Mouse (Mus musculus) liver, adult 2 months (tissue): Measurements from ENCODE around the gene Gbp2b. TPM values are rescaled to one million over a fixed set of nuclear protein-coding genes. Genes with fewer than 3 reads are reported as not detected.
"Not testable (repeated sequence)": the region's sequence is repeated elsewhere in the genome, so short reads cannot be mapped to it uniquely, and the experiment has no call there.

Source experiments
- DNase-seq: peaks from one replicate; pipeline ENCODE4 v3.0.0-alpha.2; 2011; ENCODE audit warnings: low read depth, low spot score; ENCODE audit errors: extremely low read depth
- H3K27ac ChIP-seq: fragments of 200-500 bp; replicated peaks from 2 replicates; pipeline ENCODE4 v1.5.1; 2012; ENCODE audit warnings: low read depth, mild to moderate bottlenecking, control low read depth, inconsistent platforms, low read length; ENCODE audit not compliant: insufficient read depth
- H3K27me3 ChIP-seq: fragments of 200-500 bp; 2 replicates; pipeline ENCODE4 v1.6.1; 2012; ENCODE audit warnings: mild to moderate bottlenecking, moderate library complexity, low read length, inconsistent platforms; ENCODE audit not compliant: control insufficient read depth, insufficient read depth
- H3K36me3 ChIP-seq: fragments of 200-500 bp; 2 replicates; pipeline ENCODE4 v1.6.1; 2012; ENCODE audit warnings: low read length, inconsistent platforms; ENCODE audit not compliant: control insufficient read depth, insufficient read depth
- H3K4me1 ChIP-seq: fragments of 200-500 bp; 2 replicates; pipeline ENCODE4 v1.6.1; 2011; ENCODE audit warnings: low read length; ENCODE audit not compliant: control insufficient read depth, insufficient read depth
- H3K4me3 ChIP-seq: fragments of 200-500 bp; 2 replicates; pipeline ENCODE4 v1.5.1; 2011; ENCODE audit warnings: low read depth, mild to moderate bottlenecking, control low read depth, low read length, moderate library complexity; ENCODE audit not compliant: insufficient read depth
- H3K79me2 ChIP-seq: fragments of 200-500 bp; 2 replicates; pipeline ENCODE4 v1.6.1; 2012; ENCODE audit warnings: inconsistent platforms, mild to moderate bottlenecking, low read length, moderate library complexity; ENCODE audit not compliant: control insufficient read depth, insufficient read depth
- H3K9ac ChIP-seq: fragments of 200-500 bp; 2 replicates; pipeline ENCODE4 v1.6.1; 2012; ENCODE audit warnings: low read depth, mild to moderate bottlenecking, control low read depth, inconsistent platforms, low read length
- CTCF ChIP-seq: fragments of 200-500 bp; IDR thresholded peaks from 2 replicates; pipeline ENCODE4 v1.5.1; 2011; ENCODE audit warnings: low read depth, low read length, control low read depth
- POLR2A ChIP-seq: fragments of 200-500 bp; IDR thresholded peaks from 2 replicates; pipeline ENCODE4 v1.6.1; 2011; ENCODE audit warnings: low read length, control low read depth; ENCODE audit not compliant: insufficient read depth; ENCODE audit errors: extremely low read depth
- WGBS: fragments of 180-500 bp; shearing (Covaris S2); methylation state at CpG from one replicate; pipeline ENCODE4 v1.1.7; 2018; 5-methylcytosine and 5-hydroxymethylcytosine counted together
- polyA plus RNA-seq: library from polyadenylated mRNA; depleted of rRNA; stranded (reverse); fragments of >200 nt; gene quantifications from 2 replicates; pipeline ENCODE4 v1.2.3, GENCODE M21; 2012; rRNA removed
- total RNA-seq: library from RNA; depleted of rRNA; stranded (reverse); fragments of >200 nt; gene quantifications from 2 replicates; pipeline ENCODE4 v1.2.3, GENCODE M21; 2014; rRNA removed

The Gbp2b gene
- total and polyA plus RNA-seq, 2 experiments: 0.72 to 4.1 TPM

DNA sequence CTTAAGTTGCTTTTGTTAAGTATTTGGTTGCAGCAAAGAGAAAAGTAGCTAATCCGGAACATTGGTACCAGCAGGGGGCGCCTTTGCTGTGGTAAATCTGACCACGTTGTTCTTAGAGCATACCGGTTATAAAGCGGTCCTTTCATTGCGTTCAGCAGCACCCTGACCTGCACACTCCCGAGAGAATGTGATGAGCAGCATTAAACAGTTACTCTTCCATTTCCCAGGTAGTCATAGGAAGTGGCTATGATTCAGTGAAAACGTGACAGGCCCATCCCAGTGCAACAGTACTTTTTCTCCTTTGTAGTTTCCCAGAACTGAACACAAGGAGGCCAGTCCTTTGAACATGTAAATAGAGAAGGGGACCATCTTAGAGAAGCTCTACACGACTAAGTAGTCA, 45.6 kb downstream of the Gbp2b start:
- DNase-seq: peak; percentile 65
- TF ChIP-seq POLR2A: no peak
- TF ChIP-seq CTCF: peak; percentile 53
- 2% methylated on average over 9 of the region's 9 CpGs for WGBS

DNA sequence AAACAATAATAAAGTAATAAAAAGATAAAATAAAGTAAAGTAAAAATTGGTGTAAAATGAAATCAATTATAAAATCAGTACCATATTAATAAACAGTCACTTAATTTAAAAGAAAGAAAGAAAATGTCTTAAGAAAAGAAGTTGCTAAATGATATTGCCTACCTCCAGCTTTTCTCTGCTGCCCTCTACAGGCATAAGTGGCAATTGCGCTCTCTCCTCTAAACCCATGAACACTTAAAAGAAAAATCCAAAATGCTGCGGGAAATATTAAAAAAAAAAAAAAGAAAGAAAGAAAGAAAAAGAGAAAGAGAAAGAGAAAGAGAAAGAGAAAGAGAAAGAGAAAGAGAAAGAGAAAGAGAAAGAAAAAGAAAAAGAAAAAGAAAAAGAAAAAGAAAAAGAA, 51.3 kb downstream of the Gbp2b start:
- not testable (repeated sequence) for H3K27me3 ChIP-seq, H3K9ac ChIP-seq, H3K4me1 ChIP-seq, H3K79me2 ChIP-seq, H3K27ac ChIP-seq, H3K4me3 ChIP-seq, H3K36me3 ChIP-seq
- peak; percentile 55 for DNase-seq
- whole genome bisulfite sequencing: 8% methylated on average over 2 of the region's 2 CpGs
- peak; percentile 61 for TF ChIP-seq CTCF

More for the DNA sequence above, 45.6 kb downstream of the Gbp2b start:
- H3K27ac ChIP-seq: no peak overlapping the region
- H3K79me2 ChIP-seq: no peaks in the 10 kb centered on the region
- no peak overlapping the region for H3K4me3 ChIP-seq
- H3K27me3 ChIP-seq: peaks cover 3% of the 10 kb centered on the region; the same call in 1 of the 2 replicates
- no peaks in the 10 kb centered on the region for H3K4me1 ChIP-seq
- no peak overlapping the region for H3K9ac ChIP-seq
- no peaks in the 10 kb centered on the region for H3K36me3 ChIP-seq

DNA sequence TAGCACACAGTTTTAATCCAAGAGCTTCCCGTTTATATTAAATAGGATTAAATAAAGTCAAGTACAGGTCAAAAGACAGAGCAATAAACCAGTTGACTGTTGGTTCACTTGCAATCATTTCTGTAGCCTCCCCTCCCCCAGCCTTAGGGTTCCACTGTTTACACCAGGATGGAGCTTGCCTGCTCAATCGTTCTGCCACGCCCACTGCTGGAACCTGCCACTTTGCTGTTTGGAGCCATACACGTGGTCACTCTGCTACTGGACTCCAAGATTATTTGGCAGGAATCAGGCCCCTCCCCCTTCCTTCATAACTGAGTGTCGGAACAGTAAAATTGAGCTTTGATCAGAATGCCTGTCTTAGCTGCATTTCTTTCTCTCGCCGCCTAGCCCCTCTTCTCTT, 53.2 kb downstream of the Gbp2b start:
- 21% methylated on average over 7 of the region's 7 CpGs for WGBS
- peak; percentile 79 for DNase-seq
- H3K4me3 ChIP-seq, H3K27me3 ChIP-seq, H3K9ac ChIP-seq, H3K79me2 ChIP-seq, H3K27ac ChIP-seq, H3K4me1 ChIP-seq, H3K36me3 ChIP-seq: not testable (repeated sequence)

DNA sequence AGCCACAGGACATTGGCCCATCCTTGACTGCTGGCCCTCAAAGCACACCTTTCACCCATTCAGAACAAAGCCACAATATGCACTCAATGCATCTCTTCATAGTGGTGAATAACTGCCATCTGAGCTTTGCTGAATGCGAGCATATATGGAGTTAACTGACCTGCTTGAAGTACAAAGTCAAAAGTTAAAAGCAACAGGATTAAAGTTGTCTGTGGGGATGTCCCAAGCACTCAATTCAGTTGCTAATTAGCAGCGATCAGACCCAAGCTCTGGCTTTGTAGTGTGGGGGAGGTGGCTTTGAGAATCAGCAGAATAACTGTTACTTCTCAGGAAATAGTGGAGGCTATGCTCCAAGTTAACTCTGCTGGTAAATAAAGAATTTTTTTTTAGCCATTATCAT, 55.6 kb downstream of the Gbp2b start:
- no peak overlapping the region for H3K27ac ChIP-seq
- DNase-seq: no peak
- no peak overlapping the region for H3K9ac ChIP-seq
- 59% methylated on average over 2 of the region's 2 CpGs for WGBS
- H3K27me3 ChIP-seq: no peaks in the 10 kb centered on the region
- no peaks in the 10 kb centered on the region for H3K36me3 ChIP-seq
- H3K4me3 ChIP-seq: no peak overlapping the region
- TF ChIP-seq POLR2A (no peak), CTCF (no peak)
- H3K79me2 ChIP-seq: no peaks in the 10 kb centered on the region
- H3K4me1 ChIP-seq: no peaks in the 10 kb centered on the region

DNA sequence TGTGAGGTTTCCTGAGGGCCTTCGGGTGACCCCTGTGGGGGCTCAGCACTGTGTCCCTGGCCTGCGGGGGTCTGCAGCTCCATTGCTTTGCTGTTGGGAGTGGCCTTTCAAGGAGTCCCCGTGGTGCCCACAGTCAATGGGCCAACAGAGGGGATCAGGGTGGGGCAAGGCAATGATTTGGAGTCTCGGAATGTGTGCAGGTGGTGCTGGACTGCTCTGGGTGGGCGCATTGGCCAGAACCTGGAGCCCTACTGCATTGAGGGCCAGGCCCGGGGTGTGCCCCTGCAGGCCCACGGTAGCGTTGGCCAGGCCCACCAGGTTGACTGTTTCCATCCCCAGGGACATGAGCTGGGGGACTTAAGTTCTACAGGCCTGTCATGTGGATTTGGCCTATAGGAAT, 70.1 kb downstream of the Gbp2b start:
- Histone ChIP-seq H3K4me1 (no peaks in the 10 kb centered on the region), H3K9ac (no peak overlapping the region), H3K27me3 (no peaks in the 10 kb centered on the region; the same call in 1 of the 2 replicates), H3K27ac (no peak overlapping the region), H3K79me2 (no peaks in the 10 kb centered on the region), H3K36me3 (no peaks in the 10 kb centered on the region), H3K4me3 (no peak overlapping the region)
- WGBS: 95% methylated on average over 8 of the region's 8 CpGs
- no peak for DNase-seq
- TF ChIP-seq CTCF: no peak
- no peak for TF ChIP-seq POLR2A

Other genes starting within 250 kb of the Gbp2b start
- 31.4 and 33.6 TPM in 2 replicates for gene Pdlim5, start 199.2 kb upstream of the Gbp2b start, total RNA-seq
- 42.6 and 45.8 TPM in 2 replicates for gene Pdlim5, start 199.2 kb upstream of the Gbp2b start, polyA plus RNA-seq
- 2.1 and 2.7 TPM in 2 replicates for gene Gbp5, start 100.9 kb upstream of the Gbp2b start, total RNA-seq
- gene Gbp5, start 100.9 kb upstream of the Gbp2b start, polyA plus RNA-seq: 0.31 and 0.53 TPM in 2 replicates
- gene Gbp7, start 64.5 kb upstream of the Gbp2b start, total RNA-seq: 11.6 and 18.3 TPM in 2 replicates
- gene Gbp7, start 64.5 kb upstream of the Gbp2b start, polyA plus RNA-seq: 2.3 and 2.7 TPM in 2 replicates
- 13.0 and 29.4 TPM in 2 replicates for gene Gbp3, start 34.8 kb upstream of the Gbp2b start, total RNA-seq
- 10.9 and 15.1 TPM in 2 replicates for gene Gbp3, start 34.8 kb upstream of the Gbp2b start, polyA plus RNA-seq
- gene Gbp2, start 25.8 kb downstream of the Gbp2b start, total RNA-seq: 9.3 and 9.4 TPM in 2 replicates
- 2.6 and 3.6 TPM in 2 replicates for gene Gbp2, start 25.8 kb downstream of the Gbp2b start, polyA plus RNA-seq
- 369 and 383 TPM in 2 replicates for gene Kyat3, start 106.2 kb downstream of the Gbp2b start, total RNA-seq
- 56.4 and 58.9 TPM in 2 replicates for gene Kyat3, start 106.2 kb downstream of the Gbp2b start, polyA plus RNA-seq
- 23.0 and 24.9 TPM in 2 replicates for gene Gtf2b, start 170.2 kb downstream of the Gbp2b start, total RNA-seq
- 10.7 and 14.7 TPM in 2 replicates for gene Gtf2b, start 170.2 kb downstream of the Gbp2b start, polyA plus RNA-seq